Mouse (Mus musculus): Measurements from ENCODE around the gene Mroh8. TPM values are rescaled to one million over a fixed set of nuclear protein-coding genes. Genes with fewer than 3 reads are reported as not detected.

The Mroh8 gene
- polyA plus RNA-seq, 1 experiment: 1.3 TPM

GRCm38 (mm10) chr2:157316358-157316933 is 37.1 kb upstream of the Mroh8 start:
- TF ChIP-seq CTCF (IDR thresholded peaks at IDR 0.05; ENCODE audit: borderline replicate concordance, insufficient read depth, low read depth, low read length) (no peak), POLR2A (IDR thresholded peaks at IDR 0.05; ENCODE audit: borderline replicate concordance, insufficient read depth, low read length) (no peak)
- no peak overlapping the region for H3K27ac ChIP-seq (ENCODE audit: insufficient read depth, low read length)
- WGBS: 95% methylated on average over 14 of the region's 14 CpGs

GRCm38 (mm10) chr2:157315486-157315885 is 36.1 kb upstream of the Mroh8 start:
- no peak for DNase-seq
- H3K4me1 ChIP-seq (ENCODE audit: control insufficient read depth, insufficient read depth, low read length): peaks cover 3% of the 10 kb centered on the region; the same call in 1 of the 2 replicates
- WGBS: 84% methylated on average over 6 of the region's 6 CpGs
- H3K4me3 ChIP-seq (replicated peaks; ENCODE audit: insufficient read depth, low read depth, low read length): no peak overlapping the region
- no peaks in the 10 kb centered on the region for H3K27me3 ChIP-seq (ENCODE audit: control insufficient read depth, insufficient read depth, low read length)
- no peak overlapping the region for H3K27ac ChIP-seq (ENCODE audit: insufficient read depth, low read length)
- TF ChIP-seq POLR2A (IDR thresholded peaks at IDR 0.05; ENCODE audit: borderline replicate concordance, insufficient read depth, low read length) (no peak), CTCF (IDR thresholded peaks at IDR 0.05; ENCODE audit: borderline replicate concordance, insufficient read depth, low read depth, low read length) (no peak)

More at GRCm38 (mm10) chr2:157316358-157316933, 37.1 kb upstream of the Mroh8 start:
- Histone ChIP-seq H3K4me3 (replicated peaks; ENCODE audit: insufficient read depth, low read depth, low read length) (no peak overlapping the region), H3K27me3 (ENCODE audit: control insufficient read depth, insufficient read depth, low read length) (no peaks in the 10 kb centered on the region), H3K4me1 (ENCODE audit: control insufficient read depth, insufficient read depth, low read length) (peaks cover 3% of the 10 kb centered on the region; the same call in 1 of the 2 replicates)
- DNase-seq: no peak

GRCm38 (mm10) chr2:157314310-157314709 is 35.0 kb upstream of the Mroh8 start:
- H3K27ac ChIP-seq (ENCODE audit: insufficient read depth, low read length): no peak overlapping the region
- DNase-seq: peak in 1 of 2 experiments; percentile 49
- no peak overlapping the region for H3K4me3 ChIP-seq (replicated peaks; ENCODE audit: insufficient read depth, low read depth, low read length)
- TF ChIP-seq POLR2A (IDR thresholded peaks at IDR 0.05; ENCODE audit: borderline replicate concordance, insufficient read depth, low read length): no peak
- no peak for TF ChIP-seq CTCF (IDR thresholded peaks at IDR 0.05; ENCODE audit: borderline replicate concordance, insufficient read depth, low read depth, low read length)
- H3K27me3 ChIP-seq (ENCODE audit: control insufficient read depth, insufficient read depth, low read length): no peaks in the 10 kb centered on the region
- WGBS: 14% methylated on average over 7 of the region's 7 CpGs
- H3K4me1 ChIP-seq (ENCODE audit: control insufficient read depth, insufficient read depth, low read length): peaks cover 3% of the 10 kb centered on the region; the same call in 1 of the 2 replicates

- TF ChIP-seq CTCF (IDR thresholded peaks at IDR 0.05; ENCODE audit: borderline replicate concordance, insufficient read depth, low read depth, low read length): no peak
- no peak for TF ChIP-seq POLR2A (IDR thresholded peaks at IDR 0.05; ENCODE audit: borderline replicate concordance, insufficient read depth, low read length)
- DNase-seq: no peak
- 88% methylated on average over 3 of the region's 3 CpGs for WGBS
- Histone ChIP-seq H3K27ac (ENCODE audit: insufficient read depth, low read length) (no peak overlapping the region), H3K4me1 (ENCODE audit: control insufficient read depth, insufficient read depth, low read length) (peaks cover 3% of the 10 kb centered on the region; the same call in 1 of the 2 replicates), H3K4me3 (replicated peaks; ENCODE audit: insufficient read depth, low read depth, low read length) (no peak overlapping the region), H3K27me3 (ENCODE audit: control insufficient read depth, insufficient read depth, low read length) (no peaks in the 10 kb centered on the region)
Observed at GRCm38 (mm10) chr2:157313718-157314117, 34.4 kb upstream of the Mroh8 start.

- Histone ChIP-seq H3K4me3 (replicated peaks; ENCODE audit: insufficient read depth, low read depth, low read length) (no peak overlapping the region), H3K27me3 (ENCODE audit: control insufficient read depth, insufficient read depth, low read length) (no peaks in the 10 kb centered on the region), H3K27ac (ENCODE audit: insufficient read depth, low read length) (no peak overlapping the region), H3K4me1 (ENCODE audit: control insufficient read depth, insufficient read depth, low read length) (peaks cover 3% of the 10 kb centered on the region; the same call in 1 of the 2 replicates)
- no peak for DNase-seq
- no peak for TF ChIP-seq CTCF (IDR thresholded peaks at IDR 0.05; ENCODE audit: borderline replicate concordance, insufficient read depth, low read depth, low read length)
- TF ChIP-seq POLR2A (IDR thresholded peaks at IDR 0.05; ENCODE audit: borderline replicate concordance, insufficient read depth, low read length): no peak
- 81% methylated on average over 6 of the region's 6 CpGs for WGBS
Observed at GRCm38 (mm10) chr2:157310963-157311637, 31.8 kb upstream of the Mroh8 start.

GRCm38 (mm10) chr2:157309611-157310010 is 30.3 kb upstream of the Mroh8 start:
- WGBS: 97% methylated on average over 8 of the region's 8 CpGs
- Histone ChIP-seq H3K27me3 (ENCODE audit: control insufficient read depth, insufficient read depth, low read length) (no peaks in the 10 kb centered on the region), H3K4me1 (ENCODE audit: control insufficient read depth, insufficient read depth, low read length) (peaks cover 3% of the 10 kb centered on the region; the same call in 1 of the 2 replicates), H3K4me3 (replicated peaks; ENCODE audit: insufficient read depth, low read depth, low read length) (no peak overlapping the region), H3K27ac (ENCODE audit: insufficient read depth, low read length) (no peak overlapping the region)
- no peak for DNase-seq
- TF ChIP-seq CTCF (IDR thresholded peaks at IDR 0.05; ENCODE audit: borderline replicate concordance, insufficient read depth, low read depth, low read length) (no peak), POLR2A (IDR thresholded peaks at IDR 0.05; ENCODE audit: borderline replicate concordance, insufficient read depth, low read length) (no peak)

GRCm38 (mm10) chr2:157308273-157308917 is 29.0 kb upstream of the Mroh8 start:
- Histone ChIP-seq H3K27me3 (ENCODE audit: control insufficient read depth, insufficient read depth, low read length) (no peaks in the 10 kb centered on the region), H3K4me3 (replicated peaks; ENCODE audit: insufficient read depth, low read depth, low read length) (no peak overlapping the region), H3K4me1 (ENCODE audit: control insufficient read depth, insufficient read depth, low read length) (no peaks in the 10 kb centered on the region), H3K27ac (ENCODE audit: insufficient read depth, low read length) (no peak overlapping the region)
- TF ChIP-seq CTCF (IDR thresholded peaks at IDR 0.05; ENCODE audit: borderline replicate concordance, insufficient read depth, low read depth, low read length) (no peak), POLR2A (IDR thresholded peaks at IDR 0.05; ENCODE audit: borderline replicate concordance, insufficient read depth, low read length) (no peak)
- no peak for DNase-seq
- 32% methylated on average over 2 of the region's 2 CpGs for WGBS
